In the genomic region with DNA sequence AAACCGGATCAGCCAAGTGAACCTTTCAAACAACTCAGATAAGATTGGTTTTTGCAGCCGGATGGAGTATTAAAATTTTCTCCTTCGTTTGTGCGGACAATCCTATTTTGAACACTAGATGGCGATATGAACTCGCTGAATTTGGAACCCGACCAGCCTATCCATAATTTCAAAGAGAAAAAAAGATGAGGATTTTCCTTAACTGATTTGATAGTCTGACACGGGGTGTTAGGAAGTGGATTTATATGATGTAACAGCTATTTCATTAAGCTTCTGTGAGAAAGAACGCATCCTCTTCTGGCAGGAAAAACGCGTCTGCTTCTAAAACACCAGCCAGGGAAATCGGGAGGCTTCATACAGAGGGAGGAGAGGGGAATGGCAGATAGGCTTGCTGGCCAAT, we compare ENCODE assay signal across 9 mouse cellular contexts. TPM values are rescaled to one million over a fixed set of nuclear protein-coding genes. Genes with fewer than 3 reads are reported as not detected.
A peak's percentile ranks its signal among the peaks of the same experiment; 100 is the strongest.
DNase-seq lines count a peak whose midpoint lies in the region; ATAC-seq and TF ChIP-seq lines count a peak whose summit lies in the region.
"Had no signal": no experiment of that assay in that cellular context is flagged by ENCODE, and none has a peak within 500 bp of the region (broad histone marks: within the 10 kb centered on the region; RNA-seq: fewer than 3 reads in every experiment).

No protein-coding gene starts in this region.

- no peak for TF ChIP-seq POLR2A in CH12.LX (IDR thresholded peaks at IDR 0.05; ENCODE audit: low read depth, low read length)

- no peak overlapping the region for H3K27ac ChIP-seq in layer of hippocampus, adult 2 months
- no peak overlapping the region for H3K27ac ChIP-seq in CH12.LX (ENCODE audit: insufficient read depth, low read depth)
- no peak overlapping the region for H3K27ac ChIP-seq in heart, embryonic 14.5 days (replicated peaks in 1 of 2; ENCODE audit: control insufficient read depth in 1 of 2, insufficient read depth in 1 of 2, low read depth in 2 of 2, low read length in 2 of 2)
- no peak overlapping the region for H3K27ac ChIP-seq in limb, embryonic 15.5 days

- ATAC-seq in heart, embryonic 14.5 days (ENCODE audit: insufficient number of reproducible peaks, insufficient read depth, low FRiP score, low read depth): no peak
- ATAC-seq in limb, embryonic 15.5 days (ENCODE audit: insufficient number of reproducible peaks, low FRiP score, low TSS enrichment, low read depth): no peak

- peak; percentile 32 to 65 for DNase-seq in layer of hippocampus, adult 2 months (ENCODE audit: low spot score in 2 of 2)
- DNase-seq in layer of hippocampus, postnatal 36 days: no peak
- DNase-seq in CH12.LX (ENCODE audit: extremely low read depth): peak; percentile 47
- peak; percentile 56 for DNase-seq in brain, adult 2 months (ENCODE audit: low read depth, low spot score)
- DNase-seq in retina, postnatal 7 days (ENCODE audit: low read depth, low spot score): peak; percentile 37
- no peak for DNase-seq in adrenal gland, adult 8-10 months

- peaks cover 2 to 18% of the 10 kb centered on the region in 2 experiments; a peak in 3 of 4 replicates for H3K4me1 ChIP-seq in CH12.LX (ENCODE audit: control insufficient read depth in 1 of 2, insufficient read depth in 2 of 2)
- no peaks in the 10 kb centered on the region for H3K4me1 ChIP-seq in heart, embryonic 14.5 days (ENCODE audit: control insufficient read depth in 2 of 2, insufficient read depth in 2 of 2, low read length in 2 of 2)
- no peaks in the 10 kb centered on the region for H3K4me1 ChIP-seq in limb, embryonic 15.5 days

- dilution Hi-C loops in CH12.LX (cut with MboI; ENCODE audit: extremely low pct_ligation_motif_present, extremely low pct_unique_long_range_greater_than_20kb, low sequenced_read_pairs): no loop called here

- TF ChIP-seq CTCF in layer of hippocampus, adult 2 months (conservative IDR thresholded peaks at IDR 0.05): peak; percentile 92
- TF ChIP-seq CTCF in CH12.LX (conservative IDR thresholded peaks at IDR 0.05 in 1 of 2, IDR thresholded peaks at IDR 0.05 in 1 of 2; ENCODE audit: low read depth in 2 of 2, low read length in 2 of 2): peak; percentile 14 to 81; a peak in 2 of 4 replicates

- 17% methylated on average over 12 of the region's 12 CpGs for WGBS in heart, embryonic 14.5 days
- WGBS in limb, embryonic 15.5 days: 8% methylated on average over 12 of the region's 12 CpGs

- no peaks in the 10 kb centered on the region for H3K79me2 ChIP-seq in CH12.LX (replicated peaks; ENCODE audit: control insufficient read depth, extremely low read depth, insufficient read depth, poor library complexity, severe bottlenecking)

- peak overlapping the region; percentile 61 for H3K4me2 ChIP-seq in CH12.LX (ENCODE audit: insufficient read depth, low read depth, poor library complexity, severe bottlenecking)
- H3K4me2 ChIP-seq in heart, embryonic 14.5 days (ENCODE audit: low read length): peak overlapping the region; percentile 44
- H3K4me2 ChIP-seq in limb, embryonic 15.5 days: peak overlapping the region; percentile 30

- in situ Hi-C loops in CH12.LX (cut with MboI; ENCODE audit: low pct_ligation_motif_present, low pct_unique_long_range_greater_than_20kb, low sequenced_read_pairs): no loop called here

- peak overlapping the region; percentile 37; the same call in 1 of the 2 replicates for H3K9ac ChIP-seq in CH12.LX (ENCODE audit: insufficient read depth, low read depth)
- no peak overlapping the region for H3K9ac ChIP-seq in heart, embryonic 14.5 days (ENCODE audit: low read length)
- no peak overlapping the region for H3K9ac ChIP-seq in limb, embryonic 15.5 days

- H3K9me3 ChIP-seq in CH12.LX (replicated peaks; ENCODE audit: low read length): no peaks in the 10 kb centered on the region
- no peaks in the 10 kb centered on the region for H3K9me3 ChIP-seq in heart, embryonic 14.5 days (ENCODE audit: control insufficient read depth, low read length)
- no peaks in the 10 kb centered on the region for H3K9me3 ChIP-seq in limb, embryonic 15.5 days

- peak; percentile 94 for TF ChIP-seq RAD21 in CH12.LX (IDR thresholded peaks at IDR 0.05; ENCODE audit: low read depth, low read length)

- H3K27me3 ChIP-seq in CH12.LX (replicated peaks): no peaks in the 10 kb centered on the region
- no peaks in the 10 kb centered on the region for H3K27me3 ChIP-seq in heart, embryonic 14.5 days (ENCODE audit: control insufficient read depth, insufficient read depth, low read length)
- no peaks in the 10 kb centered on the region for H3K27me3 ChIP-seq in limb, embryonic 15.5 days

- no peaks in the 10 kb centered on the region for H3K36me3 ChIP-seq in CH12.LX (replicated peaks in 1 of 2; ENCODE audit: control insufficient read depth in 1 of 2, insufficient read depth in 1 of 2, low read length in 1 of 2)
- no peaks in the 10 kb centered on the region for H3K36me3 ChIP-seq in heart, embryonic 14.5 days (ENCODE audit: control insufficient read depth, insufficient read depth, low read length)
- H3K36me3 ChIP-seq in limb, embryonic 15.5 days: no peaks in the 10 kb centered on the region

- no peak for TF ChIP-seq EP300 in CH12.LX (IDR thresholded peaks at IDR 0.05; ENCODE audit: low read length)

- peak overlapping the region; percentile 26 for H3K4me3 ChIP-seq in layer of hippocampus, adult 2 months
- H3K4me3 ChIP-seq in CH12.LX (replicated peaks in 1 of 3; ENCODE audit: low read depth in 2 of 3, low read length in 2 of 3, poor library complexity in 1 of 3): no peak overlapping the region
- 0 out of 4 replicates have a peak overlapping the region, but pooled peaks of 1 of the 2 experiments have one; percentile 2 for H3K4me3 ChIP-seq in heart, embryonic 14.5 days (ENCODE audit: control insufficient read depth in 1 of 2, insufficient read depth in 1 of 2, low read depth in 1 of 2, low read length in 2 of 2)
- peak overlapping the region; percentile 12; the same call in 1 of the 2 replicates for H3K4me3 ChIP-seq in limb, embryonic 15.5 days

TF ChIP-seq in CH12.LX, 34 proteins besides CTCF, POLR2A, EP300 and RAD21:
- TF ChIP-seq ZNF384 (IDR thresholded peaks at IDR 0.05; ENCODE audit: low read depth, low read length) (peak; percentile 45), SMC3 (IDR thresholded peaks at IDR 0.05; ENCODE audit: low read depth, low read length) (peak; percentile 81), SIN3A (IDR thresholded peaks at IDR 0.05; ENCODE audit: low read length) (no peak), ZC3H11A (IDR thresholded peaks at IDR 0.05; ENCODE audit: low read depth, low read length) (peak; percentile 74)

RNA-seq across cellular contexts. Expression of gene Atp6v1g3, which starts 54.8 kb away (rescaled TPM):
- total RNA-seq in layer of hippocampus, adult 2 months (2021): not detected
- total RNA-seq in layer of hippocampus, postnatal 36 days (2021): not detected
- not detected in 2 replicates for total RNA-seq in CH12.LX (2012; rRNA removed)
- not detected in 2 replicates for total RNA-seq in CH12.LX (2014; rRNA removed)
- polyA plus RNA-seq in CH12.LX (2012; ENCODE audit: insufficient read length, low read depth): not detected in 2 replicates
- not detected in 2 replicates for polyA plus RNA-seq in heart, embryonic 14.5 days (2014; fragmentation: Nextera tagmentation; extraction: Ambion mirVana)
- 0.08 and 0.24 TPM in 2 replicates for polyA plus RNA-seq in limb, embryonic 15.5 days (2015; fragmentation: Nextera tagmentation; extraction: Ambion mirVana)
- total RNA-seq in adrenal gland, adult 8-10 months (2022): not detected
- total RNA-seq: heart, postnatal 36 days had no signal

Comparison
In these comparisons a context has a peak if more than half of its experiments do, and no peak if none do; other contexts are left out.
1. DNase-seq: peak in layer of hippocampus, adult 2 months (2 of 2), CH12.LX (single experiment), brain, adult 2 months (single experiment) and retina, postnatal 7 days (single experiment); none in layer of hippocampus, postnatal 36 days (0 of 2) and adrenal gland, adult 8-10 months (single experiment).
2. H3K4me3 ChIP-seq: peak in layer of hippocampus, adult 2 months (single experiment) and limb, embryonic 15.5 days (single experiment); none in CH12.LX (0 of 3).
3. Peak in every context shown above with its lines, with median percentiles within 50 percentile points of each other: H3K4me2 ChIP-seq.